Mouse (Mus musculus): ENCODE results near the gene Zbtb39.
"Not testable (repeated sequence)": the region's sequence is repeated elsewhere in the genome, so short reads cannot be mapped to it uniquely, and the experiment has no call there.

Gene Zbtb39

GRCm38 (mm10) chr10:127785411-127785810 is 46.1 kb downstream of the Zbtb39 start:
- not testable (repeated sequence) for DNase-seq (ENCODE audit: low spot score in 2 of 2)
